Mouse (Mus musculus) urinary bladder, postnatal 4 days (tissue): ENCODE results near the gene Cwh43.
"Not testable (repeated sequence)": the region's sequence is repeated elsewhere in the genome, so short reads cannot be mapped to it uniquely, and the experiment has no call there.

ENCODE experiments used
- DNase-seq, 2 experiments: peaks; one replicate each; pipeline ENCODE4 v3.0.0; 2021 to 2022; ENCODE audit warnings: low spot score in 2 of 2

Cwh43 gene

DNA sequence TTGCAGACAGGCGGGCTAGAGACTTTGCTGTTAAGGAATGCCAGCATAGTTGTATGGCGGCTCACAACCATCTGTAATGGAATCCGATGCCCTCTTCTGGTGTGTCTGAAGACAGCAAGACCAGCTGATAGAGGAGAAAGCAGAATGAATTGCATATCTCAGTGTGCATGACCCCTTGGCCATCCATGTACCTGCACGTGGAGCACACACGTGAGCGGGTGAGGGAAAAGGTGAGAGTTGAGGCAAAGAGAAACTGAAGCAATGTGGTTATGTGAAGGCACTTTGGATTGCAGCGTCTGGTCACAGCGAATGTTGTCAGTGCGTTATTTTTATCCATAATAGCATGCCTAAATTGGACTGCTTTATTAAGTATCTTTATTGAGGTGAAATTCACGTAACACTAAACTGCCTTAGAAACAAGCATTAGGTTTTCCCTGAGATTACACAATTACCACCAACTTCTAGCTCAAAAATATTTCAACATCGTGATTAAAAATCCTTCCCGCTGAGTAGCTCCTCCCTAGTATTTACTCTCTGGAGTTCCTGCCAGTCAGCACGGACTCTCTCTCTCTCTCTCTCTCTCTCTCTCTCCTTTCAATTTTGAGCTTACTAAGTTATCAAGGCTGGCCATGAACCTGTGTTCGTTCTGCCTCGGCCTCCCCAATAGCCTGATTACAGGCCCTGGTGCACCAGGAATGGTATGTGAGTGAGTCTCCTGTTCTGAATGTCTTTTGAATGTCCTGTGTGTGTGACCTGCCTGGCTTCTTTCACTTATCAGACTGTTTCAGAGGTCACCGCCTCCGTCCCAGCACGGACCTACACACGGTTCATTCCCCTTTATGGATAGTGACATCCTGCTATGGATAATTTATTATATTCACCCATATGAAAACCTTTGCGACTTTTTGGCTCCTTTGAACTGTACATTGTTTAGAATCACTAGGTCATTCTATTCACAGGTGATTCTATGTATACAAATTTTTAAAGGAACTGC is 68.8 kb downstream of the Cwh43 start:
- no peak for DNase-seq

DNA sequence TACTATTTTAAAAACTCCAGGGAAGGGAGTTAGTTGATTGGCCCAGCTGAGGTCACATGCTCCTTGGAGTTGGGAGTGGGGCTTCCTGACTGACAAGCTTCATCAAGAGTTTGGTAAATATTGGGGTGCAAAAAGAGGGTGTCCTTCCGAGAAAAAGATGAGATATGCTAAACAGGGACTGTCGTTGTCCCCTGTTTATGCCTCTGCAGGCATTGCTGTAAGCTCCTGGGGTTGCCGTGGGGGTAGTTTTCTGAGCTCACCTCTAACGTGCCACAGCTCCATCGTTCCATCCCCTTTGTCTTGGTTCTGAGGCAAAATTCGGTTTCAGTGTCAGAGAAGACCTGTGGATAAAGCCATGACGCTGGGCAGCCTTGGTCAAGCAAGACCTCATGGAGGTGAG is 74.8 kb downstream of the Cwh43 start, which contains the start of gene Dcun1d4:
Gene Dcun1d4 (plus strand): TSS at position 301 of the 400 bp plus-strand sequence.
- DNase-seq = no peak

DNA sequence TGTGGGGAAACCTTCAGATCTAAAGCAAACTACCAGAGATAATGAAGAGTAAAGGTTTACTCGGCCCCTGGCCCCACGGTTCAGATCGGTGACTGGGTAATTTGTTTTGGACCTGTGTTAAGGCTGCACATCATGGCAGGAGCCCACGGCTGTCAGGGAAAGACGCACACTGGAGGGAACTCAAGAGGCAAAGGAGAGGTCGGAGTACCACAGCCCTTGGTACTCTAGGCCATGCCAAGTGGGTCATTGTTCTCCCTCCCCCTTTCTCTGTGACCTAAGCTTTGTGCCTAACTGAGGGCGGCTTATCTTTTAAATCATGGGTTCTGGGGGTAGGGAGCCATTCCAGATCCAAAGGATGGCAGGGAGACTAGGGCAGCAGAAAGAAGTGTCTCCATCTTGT is 75.5 kb downstream of the Cwh43 start:
- DNase-seq = no peak

DNA sequence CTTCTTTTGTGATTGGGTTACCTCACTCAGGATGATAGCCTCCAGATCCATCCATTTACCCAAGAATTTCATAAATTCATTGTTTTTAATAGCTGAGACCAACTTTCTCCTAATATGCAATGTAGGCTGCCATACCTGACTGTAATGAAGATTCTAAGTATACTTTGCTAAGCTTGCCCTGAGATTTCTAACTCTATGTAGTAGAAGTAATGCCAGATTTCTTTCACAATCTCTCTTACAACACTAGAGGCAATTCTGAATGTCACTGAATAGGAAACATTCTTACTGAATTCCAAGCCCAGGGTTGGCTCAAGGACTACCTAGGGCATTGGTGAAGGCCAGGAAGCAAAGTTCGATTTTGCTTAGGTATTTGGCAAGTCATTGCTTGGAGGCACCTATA is 76.5 kb downstream of the Cwh43 start:
- not testable (repeated sequence) for DNase-seq

DNA sequence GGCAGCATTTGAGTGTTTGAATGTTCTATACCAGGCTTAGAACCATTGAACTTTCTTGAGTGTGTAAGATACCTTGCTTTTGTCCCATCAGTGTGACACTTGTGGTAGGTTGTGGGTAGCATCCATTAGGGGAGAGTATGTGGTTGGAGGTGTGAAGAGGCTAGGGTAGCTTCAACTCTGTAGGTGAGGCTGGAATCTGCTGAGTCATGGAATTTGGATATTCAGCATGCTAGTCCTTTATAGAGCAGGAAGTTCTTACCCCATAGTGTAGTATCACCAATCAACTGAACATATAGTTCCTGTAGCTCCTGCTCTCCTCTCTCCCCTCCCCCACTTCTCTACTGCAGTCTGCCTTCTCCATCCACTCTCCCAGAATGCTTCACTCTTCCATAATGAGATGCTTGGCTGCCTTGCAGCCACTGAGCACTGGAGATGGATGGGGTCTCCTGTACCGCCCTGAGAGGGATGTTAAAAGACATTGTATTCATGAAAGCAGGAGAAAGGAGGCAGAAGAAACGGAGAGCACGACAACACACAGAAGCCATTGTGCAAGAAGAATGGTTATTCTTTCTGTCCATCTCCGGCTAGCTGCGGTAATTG is 78.2 kb downstream of the Cwh43 start:
- DNase-seq = no peak

DNA sequence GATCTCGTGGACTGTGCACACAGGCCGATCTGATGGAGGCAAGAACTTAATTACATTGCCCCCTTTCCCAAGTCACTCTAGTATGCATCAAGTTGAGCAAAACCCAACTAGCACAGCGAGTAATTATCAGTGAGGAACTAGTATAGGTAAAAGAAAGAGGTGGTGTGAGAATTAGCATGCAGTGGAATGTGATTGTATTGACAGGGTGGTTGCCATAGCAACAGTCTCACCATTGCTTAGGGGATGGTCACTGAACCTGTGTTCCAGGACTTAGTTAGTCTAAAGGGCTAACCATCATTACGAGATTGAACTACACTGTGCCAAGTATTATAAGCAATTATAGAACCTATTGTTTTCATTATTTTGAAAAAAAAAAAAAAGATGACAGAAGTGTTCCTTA is 80.6 kb downstream of the Cwh43 start:
- DNase-seq = no peak

DNA sequence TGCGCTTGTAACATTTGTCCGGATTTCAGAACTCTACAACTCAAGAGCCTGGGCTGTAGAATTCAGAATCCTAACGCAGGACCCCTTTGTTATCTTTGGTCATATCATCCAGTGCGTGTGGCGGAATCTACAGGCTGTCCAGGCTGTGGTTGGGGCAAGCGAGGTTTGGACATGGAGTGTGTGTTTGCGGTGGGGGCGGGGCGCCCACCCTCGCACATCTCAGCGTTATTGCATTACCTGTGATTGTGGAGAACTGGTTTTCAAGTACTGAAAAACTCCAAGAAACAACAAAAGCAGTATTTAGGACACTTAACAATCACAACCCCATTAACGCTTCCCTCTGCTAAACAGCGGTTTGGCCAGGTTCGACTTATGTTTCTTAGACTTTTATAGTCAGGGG is 84.0 kb downstream of the Cwh43 start:
- no peak for DNase-seq

DNA sequence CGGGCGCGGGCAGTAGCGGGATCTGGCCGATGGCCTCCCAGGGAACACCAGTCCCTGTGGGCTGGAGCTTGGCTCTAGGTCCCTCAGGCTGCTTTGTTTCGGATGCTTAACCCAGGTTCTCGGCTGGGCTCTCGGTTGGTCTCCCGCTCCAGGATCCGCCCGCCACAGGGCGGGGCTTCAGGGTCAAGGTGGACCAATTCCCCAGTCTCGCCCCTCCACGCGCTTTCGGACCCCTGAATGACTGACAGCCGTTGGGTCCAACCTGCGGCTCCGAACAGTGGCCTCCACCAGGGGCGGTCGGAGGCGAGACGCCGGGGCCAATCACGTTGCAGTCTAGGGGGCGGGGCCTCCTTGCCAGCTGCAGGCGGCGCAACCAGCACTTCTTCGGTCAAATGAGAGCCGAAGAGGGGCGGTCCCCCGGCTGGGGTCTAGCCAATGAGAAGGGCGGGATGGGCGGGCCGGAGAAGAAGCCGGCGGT is 84.8 kb downstream of the Cwh43 start:
- DNase-seq = peak; percentile 100

DNA sequence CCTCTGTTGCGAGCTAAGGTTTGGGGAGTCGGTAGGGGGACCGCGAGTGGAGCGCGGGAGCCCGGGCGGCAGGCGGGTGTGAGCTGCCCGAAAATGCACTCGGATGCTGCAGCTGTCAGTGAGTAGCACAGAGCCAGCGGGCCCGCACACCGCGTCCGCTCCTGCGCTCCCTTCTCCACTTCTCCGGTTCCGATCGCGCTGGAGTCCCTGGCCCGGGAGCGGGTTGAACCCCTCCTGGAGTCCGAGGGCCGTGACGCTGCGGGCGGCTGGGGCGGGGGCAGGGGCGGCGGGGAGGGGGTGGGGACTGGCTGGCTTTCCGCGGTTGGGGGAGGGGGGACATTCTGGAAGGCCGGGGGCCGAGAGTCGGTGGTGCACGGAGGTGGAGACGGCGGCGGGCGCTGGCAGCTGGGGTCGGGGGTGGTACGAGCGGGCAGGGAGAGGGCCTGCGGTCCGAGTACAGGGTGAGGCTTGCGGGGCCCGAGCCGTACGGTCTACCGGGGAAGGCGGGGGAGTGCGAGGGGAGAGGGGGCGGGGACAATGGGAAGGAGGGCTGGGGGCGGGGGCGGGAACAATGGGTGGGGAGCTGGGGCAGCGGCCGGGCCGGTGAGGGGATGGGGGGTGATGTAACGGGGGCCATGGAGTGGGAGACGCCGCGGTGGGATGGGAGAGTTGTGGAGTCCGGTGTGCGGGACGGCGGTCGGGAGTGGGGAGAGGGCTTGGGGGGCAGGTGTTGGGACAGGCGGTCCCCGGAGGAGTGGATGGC is 85.4 kb downstream of the Cwh43 start:
- DNase-seq = peak in 1 of 2 experiments; percentile 67

DNA sequence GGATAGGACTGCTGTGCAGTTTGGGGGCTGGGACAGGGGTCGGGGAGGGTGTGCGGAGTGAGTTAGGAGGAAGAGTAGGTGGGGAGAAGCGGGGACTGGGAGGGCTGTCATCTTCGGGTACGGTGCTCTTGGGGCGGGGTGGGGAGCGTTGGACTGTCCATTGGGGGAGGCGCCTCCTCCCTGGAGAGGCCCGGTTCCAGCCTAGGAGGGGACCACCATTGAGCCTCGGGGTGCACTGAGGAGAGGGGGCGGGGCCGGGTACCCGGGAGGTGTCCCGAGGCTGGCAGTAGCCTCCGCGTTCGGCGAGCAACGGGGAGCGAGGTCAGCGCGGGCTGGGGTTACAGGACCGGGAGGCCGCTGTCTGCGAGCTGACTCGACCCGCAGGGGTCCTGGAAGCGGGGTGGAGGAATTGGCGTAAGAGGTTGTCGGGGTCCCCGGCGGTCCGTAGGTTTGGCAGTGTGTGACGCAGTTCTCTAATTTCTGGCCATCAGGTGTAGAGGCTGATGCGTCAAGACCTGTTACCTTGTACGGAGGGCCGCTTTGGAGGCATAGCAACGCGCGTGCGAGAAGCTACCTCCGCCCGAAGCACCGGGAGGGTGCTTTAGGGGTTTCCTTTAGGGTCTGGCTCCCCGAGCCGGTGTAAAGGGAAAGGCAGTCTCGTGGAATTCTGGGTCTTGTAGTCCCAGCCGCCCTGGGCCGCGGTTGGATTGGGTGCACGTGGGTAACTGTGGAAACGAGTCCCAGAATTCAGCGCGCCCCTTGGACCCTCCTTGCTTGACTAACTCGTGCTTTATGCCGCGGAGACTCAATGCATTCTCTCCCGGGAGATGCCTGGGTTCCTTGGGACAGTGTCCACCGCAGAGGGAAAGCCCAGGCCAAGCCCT is 86.2 kb downstream of the Cwh43 start:
- DNase-seq = peak; percentile 77 to 89

DNA sequence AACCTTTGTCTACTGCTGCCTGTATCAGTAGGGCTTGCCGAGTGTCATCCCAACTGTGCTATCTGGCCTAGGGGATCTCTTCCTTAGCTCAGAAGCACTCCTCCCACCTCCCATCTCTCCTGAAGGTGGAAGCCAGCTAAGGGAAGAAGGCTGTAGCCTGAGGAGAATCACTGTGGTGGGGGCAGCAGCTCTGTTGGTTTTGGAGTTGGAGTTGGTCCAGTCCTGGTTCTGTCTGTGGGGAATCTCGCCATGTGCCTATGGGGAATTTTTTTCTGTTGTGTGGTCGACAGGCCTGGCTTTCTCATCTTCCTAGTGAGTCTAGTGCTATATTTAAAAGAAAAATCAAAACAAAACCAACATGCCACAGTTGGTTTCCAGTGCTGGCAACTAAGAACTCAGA is 91.5 kb downstream of the Cwh43 start:
- DNase-seq = no peak

DNA sequence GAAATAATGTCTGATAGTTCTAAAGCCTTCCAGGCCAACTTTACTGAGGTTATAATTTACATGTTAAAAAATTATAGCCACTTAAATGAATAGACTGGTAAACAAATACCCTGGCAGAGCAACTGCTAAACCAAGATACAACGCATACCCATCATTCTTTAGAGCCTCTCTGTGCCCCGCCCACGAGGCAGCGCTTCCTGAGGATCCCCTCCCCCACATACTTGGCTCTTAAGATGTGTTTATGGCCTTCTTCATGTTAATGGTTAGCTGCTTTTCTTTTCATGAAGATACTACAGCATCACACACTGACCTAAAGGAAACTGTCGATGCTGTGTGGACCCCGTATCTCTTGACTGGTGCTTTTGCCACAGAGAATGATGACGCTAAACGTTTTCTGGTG is 92.7 kb downstream of the Cwh43 start:
- no peak for DNase-seq

DNA sequence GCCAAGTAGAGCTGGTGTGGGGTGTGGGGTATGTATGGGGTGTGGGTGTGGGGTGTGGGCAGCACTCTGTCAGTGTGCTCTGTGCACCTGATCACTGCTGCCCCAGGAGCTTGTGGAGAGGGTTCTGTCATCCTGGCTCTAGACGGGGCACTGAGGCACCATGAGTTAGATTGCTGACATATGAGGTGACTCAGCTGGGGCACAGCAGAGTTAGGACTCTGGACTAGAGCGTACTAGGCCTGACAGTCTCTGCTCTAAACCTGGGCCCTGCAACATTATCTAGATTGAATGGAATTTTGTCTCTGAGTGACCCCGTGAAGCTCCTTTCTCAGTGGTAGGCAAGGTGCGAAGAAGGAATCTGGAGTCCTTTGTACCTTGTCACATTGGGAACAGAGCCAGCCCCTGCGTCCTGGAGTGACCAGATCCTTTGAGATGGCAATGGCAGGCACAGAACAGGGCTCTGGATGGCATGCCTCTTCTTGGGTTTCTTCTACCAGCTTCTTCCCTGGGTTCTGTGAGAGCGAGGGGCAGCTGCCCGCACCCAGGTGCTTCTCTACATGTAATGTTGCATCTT is 95.1 kb downstream of the Cwh43 start:
- no peak for DNase-seq

DNA sequence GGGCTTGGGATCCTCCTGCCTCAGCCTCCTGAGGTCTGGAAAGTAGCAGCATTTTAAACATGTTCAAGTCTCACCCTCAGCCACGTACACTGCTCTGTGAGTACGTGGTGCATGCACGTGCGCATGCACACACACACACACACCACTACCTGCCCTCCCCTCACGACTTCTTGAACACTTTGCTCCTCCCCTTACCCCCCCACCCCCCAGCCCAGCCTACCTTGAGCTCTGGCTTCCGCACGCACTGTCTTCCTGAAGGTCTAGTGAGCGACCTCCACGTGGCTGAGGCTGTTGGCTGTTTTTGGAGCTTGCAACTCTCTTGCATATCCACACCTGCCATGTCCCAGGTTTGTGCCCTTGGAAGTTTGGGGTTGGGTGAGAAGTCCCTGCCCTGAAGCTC is 96.5 kb downstream of the Cwh43 start:
- no peak for DNase-seq
